Mouse (Mus musculus): ENCODE results near the gene Mast4. TPM values are rescaled to one million over a fixed set of nuclear protein-coding genes. Genes with fewer than 3 reads are reported as not detected.

The Mast4 gene
- polyA plus RNA-seq, 1 experiment from 2014 or later, result 31.8 TPM

DNA sequence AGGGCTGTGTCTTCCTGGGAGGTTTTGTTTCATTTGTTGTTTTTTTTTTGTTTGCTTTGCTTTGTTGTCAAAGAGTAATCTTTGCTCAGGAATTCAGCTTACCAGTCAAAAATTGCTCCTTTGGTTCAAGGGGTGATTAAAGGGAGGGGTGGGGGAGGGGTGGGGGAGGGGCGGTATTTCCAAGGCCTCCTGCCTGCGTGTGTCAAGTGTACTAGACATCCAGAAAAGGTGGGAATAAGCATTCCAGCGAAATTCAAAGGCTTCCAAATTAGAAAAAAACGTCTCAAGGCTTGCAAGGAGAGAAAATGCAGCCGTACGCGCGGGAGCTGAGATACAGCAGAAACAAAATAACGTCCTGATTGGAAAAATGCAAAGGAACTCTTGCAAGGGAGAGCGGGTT lies 636.0 kb downstream of the Mast4 start:
- H3K36me3 ChIP-seq, result no peaks in the 10 kb centered on the region
- H3K9me3 ChIP-seq, result no peaks in the 10 kb centered on the region
- H3K4me3 ChIP-seq, result peak overlapping the region; percentile 19
- no peaks in the 10 kb centered on the region for H3K27me3 ChIP-seq
- peak overlapping the region; percentile 56 for H3K4me2 ChIP-seq
- H3K4me1 ChIP-seq, result peaks cover 33% of the 10 kb centered on the region
- WGBS, result 7% methylated on average over 10 of the region's 10 CpGs
- H3K27ac ChIP-seq, result peak overlapping the region; percentile 92
- peak; percentile 25; the same call in 1 of the 2 replicates for ATAC-seq (ENCODE audit: borderline replicate concordance, extremely low read depth, low FRiP score, low TSS enrichment)
- peak overlapping the region; percentile 39; the same call in 1 of the 2 replicates for H3K9ac ChIP-seq

DNA sequence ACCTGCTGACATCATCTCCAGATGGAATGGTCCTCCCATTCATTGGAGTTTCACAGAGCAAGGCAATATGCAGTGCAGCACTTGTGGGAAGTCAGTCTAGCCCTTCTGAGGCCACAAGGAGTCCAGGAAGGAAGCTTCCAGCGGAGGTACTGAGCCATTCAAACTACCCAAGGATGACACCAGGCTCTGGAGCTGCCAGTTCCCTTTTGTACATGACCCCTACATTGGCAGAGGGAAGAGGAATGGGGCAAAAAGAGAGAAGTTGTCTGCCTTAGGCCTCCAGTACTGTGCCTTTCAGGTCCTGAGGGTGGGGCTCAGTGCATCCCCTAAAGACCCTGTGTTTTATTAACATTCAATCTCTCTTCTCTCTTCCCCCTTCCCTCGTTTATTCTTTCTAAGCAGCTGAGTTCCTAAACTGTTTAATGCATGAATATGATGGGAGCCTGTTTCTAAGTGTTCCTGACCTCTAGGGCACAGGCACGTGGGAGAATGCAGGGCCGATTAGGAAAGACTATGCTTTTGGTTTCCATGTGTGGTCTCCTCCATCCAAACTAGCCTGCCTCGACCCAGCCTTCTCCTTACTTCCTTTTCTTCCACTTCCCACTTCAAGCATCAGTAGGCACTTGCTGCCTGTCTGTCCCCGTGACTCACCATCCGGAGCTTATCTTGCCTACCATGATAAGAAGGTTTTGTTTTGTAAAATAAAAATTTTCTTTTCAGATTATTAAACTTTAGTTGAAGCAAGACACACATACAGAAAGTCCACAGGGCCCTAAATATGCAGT lies 639.0 kb downstream of the Mast4 start:
- ATAC-seq (ENCODE audit: borderline replicate concordance, extremely low read depth, low FRiP score, low TSS enrichment), result no peak
- Histone ChIP-seq H3K4me3 (no peak overlapping the region), H3K36me3 (no peaks in the 10 kb centered on the region), H3K27ac (no peak overlapping the region), H3K4me1 (peaks cover 33% of the 10 kb centered on the region), H3K4me2 (no peak overlapping the region), H3K9me3 (no peaks in the 10 kb centered on the region), H3K9ac (no peak overlapping the region), H3K27me3 (no peaks in the 10 kb centered on the region)
- WGBS, result 54% methylated on average over 7 of the region's 7 CpGs

DNA sequence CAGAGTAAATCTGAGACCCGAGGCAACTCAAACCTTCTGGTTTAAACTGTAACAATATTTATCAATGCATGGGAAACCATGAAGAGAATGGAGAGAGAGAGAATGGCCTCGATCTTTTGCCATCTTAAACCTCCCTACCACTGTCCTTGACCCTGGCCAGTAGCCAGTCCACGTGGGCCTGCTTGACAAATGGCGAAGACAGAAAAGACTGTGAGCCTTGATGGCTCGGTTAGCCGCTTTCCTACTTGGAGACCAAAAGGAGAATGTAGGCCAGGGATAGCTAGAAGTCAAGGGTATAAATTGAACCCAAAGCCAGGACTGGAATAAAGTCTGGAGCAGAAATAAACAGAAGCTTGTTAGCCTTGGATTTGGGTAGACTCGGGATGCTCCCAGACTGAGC lies 640.1 kb downstream of the Mast4 start:
- WGBS, result 89% methylated on average over 7 of the region's 7 CpGs
- Histone ChIP-seq H3K9ac (no peak overlapping the region), H3K36me3 (no peaks in the 10 kb centered on the region), H3K4me1 (peaks cover 25% of the 10 kb centered on the region), H3K4me2 (no peak overlapping the region), H3K9me3 (no peaks in the 10 kb centered on the region), H3K4me3 (no peak overlapping the region), H3K27me3 (no peaks in the 10 kb centered on the region), H3K27ac (no peak overlapping the region; the same call in 1 of the 2 replicates)
- no peak for ATAC-seq (ENCODE audit: borderline replicate concordance, extremely low read depth, low FRiP score, low TSS enrichment)

GRCm38 (mm10) chr13:102693341-102693801 lies 640.9 kb downstream of the Mast4 start, which contains the start of gene Cd180:
TSS of gene Cd180 (plus strand) at chr13:102693558.
- Histone ChIP-seq H3K4me1 (peaks cover 18% of the 10 kb centered on the region), H3K27ac (peak within 1 kb of the TSS; percentile 18; the same call in 1 of the 2 replicates), H3K27me3 (no peaks in the 10 kb centered on the region), H3K4me3 (no peak within 1 kb of the TSS), H3K9ac (no peak within 1 kb of the TSS), H3K4me2 (no peak within 1 kb of the TSS), H3K36me3 (no peaks in the 10 kb centered on the region), H3K9me3 (no peaks in the 10 kb centered on the region)
- WGBS, result 51% methylated on average over 8 of the region's 8 CpGs
- ATAC-seq (ENCODE audit: borderline replicate concordance, extremely low read depth, low FRiP score, low TSS enrichment), result peak; percentile 69

GRCm38 (mm10) chr13:102691408-102692150 lies 642.7 kb downstream of the Mast4 start:
- Histone ChIP-seq H3K9ac (no peak overlapping the region), H3K27ac (no peak overlapping the region), H3K4me3 (no peak overlapping the region), H3K27me3 (no peaks in the 10 kb centered on the region), H3K36me3 (no peaks in the 10 kb centered on the region), H3K4me2 (no peak overlapping the region), H3K4me1 (peaks cover 12% of the 10 kb centered on the region), H3K9me3 (no peaks in the 10 kb centered on the region)
- WGBS, result 68% methylated on average over 11 of the region's 11 CpGs
- ATAC-seq (ENCODE audit: borderline replicate concordance, extremely low read depth, low FRiP score, low TSS enrichment), result no peak

GRCm38 (mm10) chr13:102690184-102690583 lies 644.1 kb downstream of the Mast4 start:
- Histone ChIP-seq H3K4me1 (peaks cover 12% of the 10 kb centered on the region), H3K36me3 (no peaks in the 10 kb centered on the region), H3K9me3 (no peaks in the 10 kb centered on the region), H3K27me3 (no peaks in the 10 kb centered on the region), H3K27ac (no peak overlapping the region), H3K4me3 (no peak overlapping the region), H3K4me2 (no peak overlapping the region), H3K9ac (no peak overlapping the region)
- ATAC-seq (ENCODE audit: borderline replicate concordance, extremely low read depth, low FRiP score, low TSS enrichment), result no peak
- 84% methylated on average over 5 of the region's 5 CpGs for WGBS

DNA sequence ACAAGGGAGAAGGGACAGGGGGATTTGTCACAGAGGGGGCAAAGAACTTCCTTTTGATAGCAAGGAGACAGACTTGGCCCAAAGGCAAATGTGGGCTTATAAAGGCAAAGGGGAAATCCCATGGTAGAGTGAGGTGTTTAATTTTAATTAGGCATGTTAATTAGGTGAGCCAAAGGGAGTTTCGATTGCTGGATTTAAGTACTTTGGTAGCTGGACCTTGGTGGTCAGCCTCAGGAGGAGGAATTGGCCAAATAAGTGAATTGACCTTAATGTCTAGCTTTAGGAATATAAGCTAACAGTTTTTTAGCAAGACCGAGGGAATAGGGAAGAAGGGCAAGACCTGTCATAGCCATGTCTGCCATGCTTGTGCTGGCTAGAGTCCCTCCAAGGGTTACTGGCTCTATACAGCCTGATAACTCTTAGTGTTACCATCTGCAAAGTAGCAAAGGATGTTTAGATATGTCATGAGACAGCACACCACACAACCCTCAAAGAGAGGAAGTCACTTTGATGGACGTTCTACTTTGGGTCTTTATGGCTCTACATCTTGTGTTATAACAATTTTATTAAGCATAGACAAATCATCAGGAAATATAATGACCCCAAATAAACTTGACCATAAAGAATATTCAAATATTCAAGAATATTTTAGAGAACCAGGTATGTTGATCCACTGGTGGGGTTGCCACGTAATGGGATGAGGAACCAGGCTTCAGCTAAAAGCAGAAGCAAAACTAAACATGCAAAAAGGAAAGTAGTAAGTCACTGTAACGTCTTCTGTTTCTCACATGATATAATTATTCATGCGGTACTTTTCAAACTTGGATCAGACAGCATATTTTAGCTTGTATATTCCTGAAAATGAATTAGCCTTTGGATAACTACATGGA lies 644.9 kb downstream of the Mast4 start:
- WGBS, result 77% methylated on average over 6 of the region's 6 CpGs
- H3K4me2 ChIP-seq, result no peak overlapping the region
- H3K9ac ChIP-seq, result no peak overlapping the region
- ATAC-seq (ENCODE audit: borderline replicate concordance, extremely low read depth, low FRiP score, low TSS enrichment), result no peak
- H3K36me3 ChIP-seq, result no peaks in the 10 kb centered on the region
- no peaks in the 10 kb centered on the region for H3K27me3 ChIP-seq
- H3K9me3 ChIP-seq, result no peaks in the 10 kb centered on the region
- no peak overlapping the region for H3K27ac ChIP-seq
- H3K4me1 ChIP-seq, result peaks cover 12% of the 10 kb centered on the region
- H3K4me3 ChIP-seq, result no peak overlapping the region

DNA sequence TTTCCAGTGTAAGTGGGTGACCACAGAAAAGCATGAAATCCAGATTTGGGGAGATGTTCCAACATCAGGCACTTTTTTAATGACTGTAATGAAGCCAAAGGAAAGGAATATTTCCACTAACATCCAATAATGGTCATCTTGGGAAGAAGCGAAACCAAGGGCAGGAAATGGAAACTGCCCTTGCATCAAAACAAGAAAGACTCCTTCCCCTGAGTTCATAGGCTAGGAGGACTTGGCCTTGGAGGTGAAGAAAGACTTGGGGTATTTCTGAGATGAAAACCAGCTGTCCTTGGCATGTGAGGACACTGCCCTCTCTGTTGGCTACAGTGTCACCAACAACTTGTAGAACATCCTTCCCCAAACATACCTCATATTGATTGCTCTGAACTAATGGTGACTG lies 646.2 kb downstream of the Mast4 start:
- ATAC-seq (ENCODE audit: borderline replicate concordance, extremely low read depth, low FRiP score, low TSS enrichment), result no peak
- Histone ChIP-seq H3K9me3 (no peaks in the 10 kb centered on the region), H3K27me3 (no peaks in the 10 kb centered on the region), H3K4me1 (peaks cover 7% of the 10 kb centered on the region; the same call in 1 of the 2 replicates), H3K4me3 (no peak overlapping the region), H3K36me3 (no peaks in the 10 kb centered on the region), H3K4me2 (no peak overlapping the region), H3K27ac (no peak overlapping the region), H3K9ac (no peak overlapping the region)
- WGBS, result 79% methylated on average over 1 of the region's 1 CpGs

- 67% methylated on average over 4 of the region's 4 CpGs for WGBS
- no peak for ATAC-seq (ENCODE audit: borderline replicate concordance, extremely low read depth, low FRiP score, low TSS enrichment)
These were observed 649.4 kb downstream of the Mast4 start for GRCm38 (mm10) chr13:102684890-102685289.

More at GRCm38 (mm10) chr13:102684890-102685289, 649.4 kb downstream of the Mast4 start:
- Histone ChIP-seq H3K9me3 (no peaks in the 10 kb centered on the region), H3K9ac (no peak overlapping the region), H3K4me1 (no peaks in the 10 kb centered on the region), H3K36me3 (no peaks in the 10 kb centered on the region), H3K27ac (no peak overlapping the region), H3K4me2 (no peak overlapping the region), H3K27me3 (no peaks in the 10 kb centered on the region), H3K4me3 (no peak overlapping the region)
